Mouse (Mus musculus): ENCODE results near the gene Fli1.

- TF ChIP-seq USF1 (IDR thresholded peaks at IDR 0.05; ENCODE audit: low read depth), result no peak
- no peak for TF ChIP-seq E2F4 (IDR thresholded peaks at IDR 0.05; ENCODE audit: insufficient read depth)
- no peak for TF ChIP-seq POLR2A (IDR thresholded peaks at IDR 0.05; ENCODE audit: insufficient read length, low read depth)
- TF ChIP-seq MYOD1 (IDR thresholded peaks at IDR 0.05; ENCODE audit: control insufficient read depth in 1 of 3, insufficient read length in 2 of 3, low read depth in 2 of 3), result no peak
- TF ChIP-seq POLR2AphosphoS2 (IDR thresholded peaks at IDR 0.05; ENCODE audit: insufficient read length, low read depth), result no peak
- no peak for TF ChIP-seq TCF12 (IDR thresholded peaks at IDR 0.05; ENCODE audit: insufficient read depth, poor library complexity, severe bottlenecking)
- no peak for TF ChIP-seq MAX (IDR thresholded peaks at IDR 0.05; ENCODE audit: low read depth)
- TF ChIP-seq TCF3 (IDR thresholded peaks at IDR 0.05; ENCODE audit: insufficient read length, low read depth), result no peak
- TF ChIP-seq CEBPB (IDR thresholded peaks at IDR 0.05; ENCODE audit: insufficient read depth, poor library complexity, severe bottlenecking), result no peak
Observed at GRCm38 (mm10) chr9:32538124-32538523, 4.5 kb downstream of the Fli1 start.

All from myocyte (in vitro differentiated cells).